Mouse (Mus musculus): Measurements from ENCODE around the gene Gm20826. TPM values are rescaled to one million over a fixed set of nuclear protein-coding genes. Genes with fewer than 3 reads are reported as not detected.
"Not testable (repeated sequence)": the region's sequence is repeated elsewhere in the genome, so short reads cannot be mapped to it uniquely, and the experiment has no call there.

The Gm20826 gene
- total RNA-seq (2021) (not detected), polyA plus RNA-seq (2012; rRNA removed) (not detected in 2 replicates)
- long read RNA-seq = 0 reads

DNA sequence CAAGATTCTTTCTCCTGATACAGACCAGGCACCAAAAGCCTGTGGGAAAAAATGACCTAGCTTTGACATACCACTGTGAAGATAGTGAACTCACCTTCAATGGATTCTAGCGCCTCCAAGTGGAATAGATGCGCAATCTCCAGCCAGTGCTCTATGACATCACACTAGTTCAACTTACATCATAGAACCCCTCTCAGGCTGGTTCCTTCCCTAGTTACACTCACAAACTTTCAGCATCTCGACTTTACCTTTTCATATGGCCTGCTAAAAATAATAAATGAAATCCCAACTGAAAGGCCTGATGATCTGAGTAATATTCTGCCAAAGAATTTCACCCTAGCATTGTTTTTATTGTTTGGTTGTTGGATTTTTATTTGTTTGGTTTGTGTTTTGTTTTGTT lies at the start of gene Gm20826:
Gene Gm20826, minus strand, starts transcription at position 101 of the 400 bp plus-strand sequence.
- H3K27ac ChIP-seq; H3K79me2 ChIP-seq (replicated peaks; ENCODE audit: control insufficient read depth, insufficient read depth, low read length); intact Hi-C loops (cut with DNase I); H3K27me3 ChIP-seq (ENCODE audit: control insufficient read depth, insufficient read depth, low read length); H3K36me3 ChIP-seq (ENCODE audit: control insufficient read depth, insufficient read depth, low read length); H3K9ac ChIP-seq (ENCODE audit: low read depth, low read length); H3K4me1 ChIP-seq (ENCODE audit: control insufficient read depth, insufficient read depth, low read length); H3K4me3 ChIP-seq; DNase-seq: not testable (repeated sequence)
- no CpG with 5 or more reads among the region's 3 CpGs for WGBS

Other genes with a start within 250 kb of the Gm20826 start
- gene Gm21788, start 233.5 kb downstream of the Gm20826 start, total RNA-seq (2021) = not detected
- gene Gm21788, start 233.5 kb downstream of the Gm20826 start, polyA plus RNA-seq (2012; rRNA removed) = not detected in 2 replicates
- gene Gm28576, start 84.5 kb upstream of the Gm20826 start, total RNA-seq (2021) = not detected
- not detected in 2 replicates for gene Gm28576, start 84.5 kb upstream of the Gm20826 start, polyA plus RNA-seq (2012; rRNA removed)